In genomic region chr12:21166884-21167575, GRCm38 (mm10) we compare ENCODE assay signal across 11 mouse cellular contexts.
A peak's percentile ranks its signal among the peaks of the same experiment; 100 is the strongest.
DNase-seq lines count a peak whose midpoint lies in the region; ATAC-seq and TF ChIP-seq lines count a peak whose summit lies in the region.
"Had no signal": no experiment of that assay in that cellular context is flagged by ENCODE, and none has a peak within 500 bp of the region (broad histone marks: within the 10 kb centered on the region; RNA-seq: fewer than 3 reads in every experiment).

No protein-coding gene starts in this region.

- no peak for TF ChIP-seq CTCF in heart, adult 2 months (IDR thresholded peaks at IDR 0.05)
- no peak for TF ChIP-seq CTCF in ES-Bruce4 (IDR thresholded peaks at IDR 0.05; ENCODE audit: low read depth, low read length)

- no peaks in the 10 kb centered on the region for H3K9me3 ChIP-seq in ES-Bruce4 (replicated peaks; ENCODE audit: control insufficient read depth, insufficient read depth, low read length, poor library complexity, severe bottlenecking)
- 0 out of 2 replicates have a peak, but pooled peaks cover 9% of the 10 kb centered on the region for H3K9me3 ChIP-seq in hindbrain, embryonic 12.5 days (replicated peaks)
- H3K9me3 ChIP-seq: liver, embryonic 12.5 days had no signal

- peaks cover 3% of the 10 kb centered on the region for H3K79me2 ChIP-seq in heart, adult 2 months (replicated peaks; ENCODE audit: control insufficient read depth, insufficient read depth, low read length)

- no peak overlapping the region for H3K4me2 ChIP-seq in hindbrain, embryonic 12.5 days (replicated peaks)
- H3K4me2 ChIP-seq: liver, embryonic 12.5 days had no signal

- H3K9ac ChIP-seq in heart, adult 2 months (ENCODE audit: low read depth, low read length): no peak overlapping the region
- H3K9ac ChIP-seq in ES-Bruce4 (ENCODE audit: low read depth, poor library complexity, severe bottlenecking): peak overlapping the region; percentile 26; the same call in 1 of the 2 replicates
- no peak overlapping the region for H3K9ac ChIP-seq in hindbrain, embryonic 12.5 days
- H3K9ac ChIP-seq: liver, embryonic 12.5 days had no signal

- no peak for DNase-seq in heart, adult 2 months
- DNase-seq in heart, postnatal 36 days: no peak
- peak; percentile 44 for DNase-seq in 3T3-L1 (ENCODE audit: low read depth, low spot score)
- DNase-seq in adrenal gland, adult 18-20 months (ENCODE audit: low spot score in 2 of 2): no peak
- DNase-seq in adrenal gland, adult 2 months: no peak
- DNase-seq: midbrain, embryonic 14.5 days; right cerebral cortex, postnatal 25 days had no signal

- intact Hi-C loops in heart, adult 2 months (cut with DNase I): no loop called here
- intact Hi-C loops in heart, postnatal 36 days (cut with DNase I): loop anchor here (5.0 kb wide), 1 partner anchor 55 kb away; no protein-coding TSS in a partner anchor

- H3K27ac ChIP-seq in heart, adult 2 months: peak overlapping the region; percentile 37; the same call in 1 of the 2 replicates
- peak overlapping the region; percentile 90 for H3K27ac ChIP-seq in ES-Bruce4 (ENCODE audit: insufficient read depth, low read length)
- no peak overlapping the region for H3K27ac ChIP-seq in hindbrain, embryonic 12.5 days
- H3K27ac ChIP-seq: liver, embryonic 12.5 days had no signal

- TF ChIP-seq POLR2A in heart, adult 2 months (IDR thresholded peaks at IDR 0.05; ENCODE audit: insufficient read depth, low read depth, low read length): no peak
- no peak for TF ChIP-seq POLR2A in ES-Bruce4 (IDR thresholded peaks at IDR 0.05; ENCODE audit: insufficient read depth, low read length)

- WGBS in heart, adult 2 months: 35% methylated on average over 6 of the region's 6 CpGs
- WGBS in hindbrain, embryonic 12.5 days: 62% methylated on average over 6 of the region's 6 CpGs

- H3K27me3 ChIP-seq in heart, adult 2 months (ENCODE audit: control insufficient read depth, insufficient read depth, low read length): no peaks in the 10 kb centered on the region
- no peaks in the 10 kb centered on the region for H3K27me3 ChIP-seq in ES-Bruce4 (ENCODE audit: control insufficient read depth, insufficient read depth, low read length, poor library complexity, severe bottlenecking)
- no peaks in the 10 kb centered on the region for H3K27me3 ChIP-seq in hindbrain, embryonic 12.5 days
- H3K27me3 ChIP-seq: liver, embryonic 12.5 days had no signal

- H3K36me3 ChIP-seq in heart, adult 2 months (ENCODE audit: control insufficient read depth, insufficient read depth, low read length): peaks cover 10% of the 10 kb centered on the region
- no peaks in the 10 kb centered on the region for H3K36me3 ChIP-seq in ES-Bruce4 (ENCODE audit: control insufficient read depth, insufficient read depth, low read length, poor library complexity, severe bottlenecking)
- H3K36me3 ChIP-seq in hindbrain, embryonic 12.5 days: peaks cover 20% of the 10 kb centered on the region

- ATAC-seq in megakaryocyte progenitor cell, adult 5-6 weeks (replicated peaks; ENCODE audit: poor library complexity): peak; percentile 61
- no peak for ATAC-seq in hindbrain, embryonic 12.5 days (ENCODE audit: low FRiP score)
- ATAC-seq: liver, embryonic 12.5 days had no signal

- TF ChIP-seq EP300 in heart, adult 2 months (IDR thresholded peaks at IDR 0.05; ENCODE audit: insufficient read depth, low read depth, low read length): no peak
- no peak for TF ChIP-seq EP300 in ES-Bruce4 (IDR thresholded peaks at IDR 0.05; ENCODE audit: insufficient read depth, low read depth, low read length)

- H3K4me3 ChIP-seq in heart, adult 2 months: no peak overlapping the region
- H3K4me3 ChIP-seq in ES-Bruce4 (ENCODE audit: low read depth, low read length): no peak overlapping the region
- no peak overlapping the region for H3K4me3 ChIP-seq in hindbrain, embryonic 12.5 days
- H3K4me3 ChIP-seq: liver, embryonic 12.5 days had no signal

- peaks cover 50% of the 10 kb centered on the region for H3K4me1 ChIP-seq in heart, adult 2 months (ENCODE audit: control insufficient read depth, insufficient read depth, low read length)
- H3K4me1 ChIP-seq in ES-Bruce4 (ENCODE audit: control insufficient read depth, insufficient read depth, low read length): peaks cover 14% of the 10 kb centered on the region
- peaks cover 6% of the 10 kb centered on the region; the same call in 1 of the 2 replicates for H3K4me1 ChIP-seq in hindbrain, embryonic 12.5 days
